ENCODE assay signal across 9 mouse cellular contexts in genomic region chr16:36817321-36817926, GRCm38 (mm10). TPM values are rescaled to one million over a fixed set of nuclear protein-coding genes. Genes with fewer than 3 reads are reported as not detected.
A peak's percentile ranks its signal among the peaks of the same experiment; 100 is the strongest.
DNase-seq lines count a peak whose midpoint lies in the region; ATAC-seq and TF ChIP-seq lines count a peak whose summit lies in the region.
"Had no signal": no experiment of that assay in that cellular context is flagged by ENCODE, and none has a peak within 500 bp of the region (broad histone marks: within the 10 kb centered on the region; RNA-seq: fewer than 3 reads in every experiment).

No protein-coding gene starts in this region.

- H3K36me3 ChIP-seq in embryonic facial prominence, embryonic 15.5 days, result no peaks in the 10 kb centered on the region
- no peaks in the 10 kb centered on the region for H3K36me3 ChIP-seq in limb, embryonic 11.5 days (ENCODE audit: control insufficient read depth, insufficient read depth, low read length)
- H3K36me3 ChIP-seq in midbrain, embryonic 14.5 days (ENCODE audit: control insufficient read depth, insufficient read depth, low read length), result no peaks in the 10 kb centered on the region
- H3K36me3 ChIP-seq: heart, embryonic 13.5 days had no signal

- no peak overlapping the region for H3K4me2 ChIP-seq in embryonic facial prominence, embryonic 15.5 days (replicated peaks)
- no peak overlapping the region for H3K4me2 ChIP-seq in limb, embryonic 11.5 days (ENCODE audit: low read depth, severe bottlenecking)
- H3K4me2 ChIP-seq in midbrain, embryonic 14.5 days (ENCODE audit: low read length), result no peak overlapping the region
- H3K4me2 ChIP-seq: heart, embryonic 13.5 days had no signal

- no peak overlapping the region for H3K27ac ChIP-seq in bone marrow, adult 2 months (ENCODE audit: control insufficient read depth, insufficient read depth, low read depth, low read length, poor library complexity)
- H3K27ac ChIP-seq in embryonic facial prominence, embryonic 15.5 days (replicated peaks), result no peak overlapping the region
- no peak overlapping the region for H3K27ac ChIP-seq in limb, embryonic 11.5 days (replicated peaks; ENCODE audit: low read depth, low read length)
- no peak overlapping the region for H3K27ac ChIP-seq in midbrain, embryonic 14.5 days (replicated peaks; ENCODE audit: low read depth, low read length)
- H3K27ac ChIP-seq: heart, embryonic 13.5 days had no signal

- peak; percentile 31; the same call in 1 of the 2 replicates for TF ChIP-seq CTCF in bone marrow, adult 2 months (IDR thresholded peaks at IDR 0.05; ENCODE audit: control insufficient read depth, insufficient read depth, low read length)

- no peak overlapping the region for H3K4me3 ChIP-seq in bone marrow, adult 2 months (replicated peaks; ENCODE audit: control insufficient read depth, low read depth, low read length)
- H3K4me3 ChIP-seq in embryonic facial prominence, embryonic 15.5 days (replicated peaks), result no peak overlapping the region
- H3K4me3 ChIP-seq in limb, embryonic 11.5 days (ENCODE audit: low read depth, low read length), result no peak overlapping the region
- no peak overlapping the region for H3K4me3 ChIP-seq in midbrain, embryonic 14.5 days (replicated peaks; ENCODE audit: low read depth, low read length)
- H3K4me3 ChIP-seq: heart, embryonic 13.5 days had no signal

- no peaks in the 10 kb centered on the region; the same call in 1 of the 2 replicates for H3K4me1 ChIP-seq in bone marrow, adult 2 months (ENCODE audit: control insufficient read depth, insufficient read depth, low read length)
- H3K4me1 ChIP-seq in embryonic facial prominence, embryonic 15.5 days, result no peaks in the 10 kb centered on the region
- H3K4me1 ChIP-seq in limb, embryonic 11.5 days (ENCODE audit: control insufficient read depth, insufficient read depth, low read length), result no peaks in the 10 kb centered on the region
- H3K4me1 ChIP-seq in midbrain, embryonic 14.5 days (ENCODE audit: control insufficient read depth, insufficient read depth, low read length), result no peaks in the 10 kb centered on the region

- H3K27me3 ChIP-seq in embryonic facial prominence, embryonic 15.5 days, result no peaks in the 10 kb centered on the region
- H3K27me3 ChIP-seq in limb, embryonic 11.5 days (ENCODE audit: control insufficient read depth, insufficient read depth, low read length), result no peaks in the 10 kb centered on the region
- H3K27me3 ChIP-seq in midbrain, embryonic 14.5 days (ENCODE audit: control insufficient read depth, insufficient read depth, low read length), result no peaks in the 10 kb centered on the region
- H3K27me3 ChIP-seq: heart, embryonic 13.5 days had no signal

- peak; percentile 70; the same call in 1 of the 2 replicates for ATAC-seq in embryonic facial prominence, embryonic 15.5 days (ENCODE audit: insufficient number of reproducible peaks, low FRiP score, low TSS enrichment, low read depth)
- peak; percentile 77; the same call in 1 of the 2 replicates for ATAC-seq in limb, embryonic 11.5 days (ENCODE audit: insufficient number of reproducible peaks, low FRiP score, low TSS enrichment, low read depth)
- peak; percentile 91 for ATAC-seq in midbrain, embryonic 14.5 days (ENCODE audit: low FRiP score, low TSS enrichment)

- peak; percentile 88 for DNase-seq in CD4-positive, CD25-positive, alpha-beta regulatory T cell, adult 2 months (ENCODE audit: low read depth, low spot score)
- DNase-seq in heart, adult 8-10 months (ENCODE audit: low spot score), result peak; percentile 73
- DNase-seq in kidney, adult 8-10 months, result peak; percentile 85 to 86
- DNase-seq in limb, embryonic 11.5 days (ENCODE audit: low spot score), result peak; percentile 70
- DNase-seq in midbrain, embryonic 14.5 days, result peak; percentile 92
- DNase-seq in spleen, adult 18-20 months, result peak; percentile 54 to 63

- no peaks in the 10 kb centered on the region for H3K9me3 ChIP-seq in embryonic facial prominence, embryonic 15.5 days (replicated peaks)
- H3K9me3 ChIP-seq in limb, embryonic 11.5 days (ENCODE audit: control insufficient read depth, low read length), result no peaks in the 10 kb centered on the region
- H3K9me3 ChIP-seq in midbrain, embryonic 14.5 days (ENCODE audit: control insufficient read depth, low read length), result no peaks in the 10 kb centered on the region
- H3K9me3 ChIP-seq: heart, embryonic 13.5 days had no signal

- no peak overlapping the region for H3K9ac ChIP-seq in embryonic facial prominence, embryonic 15.5 days
- no peak overlapping the region for H3K9ac ChIP-seq in limb, embryonic 11.5 days (ENCODE audit: low read length)
- no peak overlapping the region for H3K9ac ChIP-seq in midbrain, embryonic 14.5 days (replicated peaks; ENCODE audit: low read length)
- H3K9ac ChIP-seq: heart, embryonic 13.5 days had no signal

- 24% methylated on average over 7 of the region's 7 CpGs for WGBS in bone marrow, adult 2 months
- 18% methylated on average over 7 of the region's 7 CpGs for WGBS in embryonic facial prominence, embryonic 15.5 days
- 20% methylated on average over 7 of the region's 7 CpGs for WGBS in limb, embryonic 11.5 days
- WGBS in midbrain, embryonic 14.5 days, result 21% methylated on average over 7 of the region's 7 CpGs

- TF ChIP-seq POLR2A in bone marrow, adult 2 months (IDR thresholded peaks at IDR 0.05; ENCODE audit: borderline replicate concordance, control insufficient read depth, low read depth, low read length), result no peak

RNA-seq across cellular contexts. Expression of gene Iqcb1, which starts 10.8 kb away (rescaled TPM):
- polyA plus RNA-seq in bone marrow, adult 2 months (2011; ENCODE audit: insufficient read depth, insufficient read length, low replicate concordance, missing spikeins), result 16.7 and 20.4 TPM in 2 replicates
- 36.5 and 38.2 TPM in 2 replicates for polyA plus RNA-seq in embryonic facial prominence, embryonic 15.5 days (2015; fragmentation: Nextera tagmentation; extraction: Ambion mirVana)
- total RNA-seq in heart, adult 8-10 months (2022), result 10 to 100 TPM; 13.6 to 18.0 (median 16.8) TPM
- 81.3 and 85.8 TPM in 2 replicates for polyA plus RNA-seq in limb, embryonic 11.5 days (2014; fragmentation: Nextera tagmentation; extraction: Ambion mirVana)
- 61.6 and 65.5 TPM in 2 replicates for polyA plus RNA-seq in midbrain, embryonic 14.5 days (2014; fragmentation: Nextera tagmentation; extraction: Ambion mirVana)

RNA-seq across cellular contexts. Expression of gene Slc15a2, which starts 32.7 kb away (rescaled TPM):
- 6.7 and 12.6 TPM in 2 replicates for polyA plus RNA-seq in bone marrow, adult 2 months (2011; ENCODE audit: insufficient read depth, insufficient read length, low replicate concordance, missing spikeins)
- polyA plus RNA-seq in embryonic facial prominence, embryonic 15.5 days (2015; fragmentation: Nextera tagmentation; extraction: Ambion mirVana), result 7.1 and 9.7 TPM in 2 replicates
- total RNA-seq in heart, adult 8-10 months (2022), result 1 to 10 TPM; 2.1 to 3.9 (median 3.4) TPM
- polyA plus RNA-seq in limb, embryonic 11.5 days (2014; fragmentation: Nextera tagmentation; extraction: Ambion mirVana), result 2.1 and 3.6 TPM in 2 replicates
- 9.2 and 12.4 TPM in 2 replicates for polyA plus RNA-seq in midbrain, embryonic 14.5 days (2014; fragmentation: Nextera tagmentation; extraction: Ambion mirVana)

RNA-seq across cellular contexts. Expression of gene Eaf2, which starts 57.4 kb away (rescaled TPM):
- 3.5 and 9.2 TPM in 2 replicates for polyA plus RNA-seq in bone marrow, adult 2 months (2011; ENCODE audit: insufficient read depth, insufficient read length, low replicate concordance, missing spikeins)
- polyA plus RNA-seq in embryonic facial prominence, embryonic 15.5 days (2015; fragmentation: Nextera tagmentation; extraction: Ambion mirVana), result 7.5 and 8.1 TPM in 2 replicates
- total RNA-seq in heart, adult 8-10 months (2022), result 1 to 10 TPM; 1.2 to 1.9 (median 1.6) TPM
- polyA plus RNA-seq in limb, embryonic 11.5 days (2014; fragmentation: Nextera tagmentation; extraction: Ambion mirVana), result 1.8 and 2.4 TPM in 2 replicates
- 0.38 and 0.45 TPM in 2 replicates for polyA plus RNA-seq in midbrain, embryonic 14.5 days (2014; fragmentation: Nextera tagmentation; extraction: Ambion mirVana)

RNA-seq across cellular contexts. Expression of gene Golgb1, which starts 57.5 kb away (rescaled TPM):
- 10.4 and 14.5 TPM in 2 replicates for polyA plus RNA-seq in bone marrow, adult 2 months (2011; ENCODE audit: insufficient read depth, insufficient read length, low replicate concordance, missing spikeins)
- polyA plus RNA-seq in embryonic facial prominence, embryonic 15.5 days (2015; fragmentation: Nextera tagmentation; extraction: Ambion mirVana), result 125 and 137 TPM in 2 replicates
- total RNA-seq in heart, adult 8-10 months (2022), result 10 to 100 TPM; 49.8 to 60.7 (median 53.2) TPM
- 77.3 and 86.6 TPM in 2 replicates for polyA plus RNA-seq in limb, embryonic 11.5 days (2014; fragmentation: Nextera tagmentation; extraction: Ambion mirVana)
- polyA plus RNA-seq in midbrain, embryonic 14.5 days (2014; fragmentation: Nextera tagmentation; extraction: Ambion mirVana), result 88.6 and 92.5 TPM in 2 replicates
